Mouse (Mus musculus) CD4-positive, CD25-positive, alpha-beta regulatory T cell, adult 4 months (primary cell): ENCODE data around the gene Vmn1r148. TPM values are rescaled to one million over a fixed set of nuclear protein-coding genes. Genes with fewer than 3 reads are reported as not detected.
"Not testable (repeated sequence)": the region's sequence is repeated elsewhere in the genome, so short reads cannot be mapped to it uniquely, and the experiment has no call there.

Experiments
- ATAC-seq: one replicate; pipeline ENCODE4 v1.8.0; 2017
- polyA plus RNA-seq, 2 experiments: library from polyadenylated mRNA; unstranded; fragments of 100-300 nt; shearing (Covaris generic); gene quantifications; one replicate each; pipeline ENCODE4 v1.2.1; 2017

Gene Vmn1r148
- polyA plus RNA-seq: not detected

GRCm38 (mm10) chr7:22413283-22413682, at the start of gene Vmn1r148:
Vmn1r148 (plus strand) TSS chr7:22413583.
- not testable (repeated sequence) for ATAC-seq

- ATAC-seq: not testable (repeated sequence)
Observed at GRCm38 (mm10) chr7:22370939-22371338, 42.4 kb upstream of the Vmn1r148 start, which contains the start of gene Gm8660. Gm8660 (minus strand) TSS chr7:22371039.

- not testable (repeated sequence) for ATAC-seq
Observed at GRCm38 (mm10) chr7:22438129-22438528, 24.7 kb downstream of the Vmn1r148 start, which contains the start of gene Vmn1r149. Vmn1r149 (minus strand) TSS chr7:22438229.

GRCm38 (mm10) chr7:22463975-22464374, 50.6 kb downstream of the Vmn1r148 start, which contains the start of gene Gm10665:
Gm10665 (minus strand) TSS chr7:22464075.
- not testable (repeated sequence) for ATAC-seq

Other genes with a start within 250 kb of the Vmn1r148 start
- gene Vmn1r142, start 249.5 kb upstream of the Vmn1r148 start, polyA plus RNA-seq: not detected
- gene Vmn1r143, start 224.2 kb upstream of the Vmn1r148 start, polyA plus RNA-seq: not detected
- gene Gm8653, start 212.3 kb upstream of the Vmn1r148 start, polyA plus RNA-seq: not detected
- gene Gm8453, start 184.1 kb upstream of the Vmn1r148 start, polyA plus RNA-seq: not detected
- gene Gm4187, start 83.9 kb upstream of the Vmn1r148 start, polyA plus RNA-seq: not detected
- not detected for gene Gm8660, start 42.5 kb upstream of the Vmn1r148 start, polyA plus RNA-seq
- not detected for gene Vmn1r149, start 24.6 kb downstream of the Vmn1r148 start, polyA plus RNA-seq
- gene Gm10665, start 50.5 kb downstream of the Vmn1r148 start, polyA plus RNA-seq: not detected
- gene Vmn1r151, start 86.1 kb downstream of the Vmn1r148 start, polyA plus RNA-seq: not detected
- gene Vmn1r152, start 109.4 kb downstream of the Vmn1r148 start, polyA plus RNA-seq: not detected
- gene Gm8677, start 121.3 kb downstream of the Vmn1r148 start, polyA plus RNA-seq: not detected
- not detected for gene Gm4201, start 151.8 kb downstream of the Vmn1r148 start, polyA plus RNA-seq
- not detected for gene Gm4565, start 174.5 kb downstream of the Vmn1r148 start, polyA plus RNA-seq
- not detected for gene Vmn1r155, start 244.4 kb downstream of the Vmn1r148 start, polyA plus RNA-seq